Mouse (Mus musculus) MEL (cell line): ENCODE results near the gene Anks1.

Experiments
- CTCF ChIP-seq, 3 experiments: IDR thresholded peaks in 2 of 3; conservative IDR thresholded peaks in 1 of 3; 2 replicates each; pipeline ENCODE4 v1.5.1; 2011 to 2012; ENCODE audit warnings: low read length in 3 of 3, low read depth in 2 of 3, mild to moderate bottlenecking in 2 of 3, improper control_type of control experiment in 1 of 3, inconsistent platforms in 1 of 3, mixed read lengths in 1 of 3, moderate library complexity in 1 of 3; ENCODE audit not compliant: control insufficient read depth in 1 of 3, insufficient read depth in 1 of 3, poor library complexity in 1 of 3, severe bottlenecking in 1 of 3
- E2F4 ChIP-seq: IDR thresholded peaks from 2 replicates; pipeline ENCODE4 v1.6.1; 2011; ENCODE audit warnings: low read depth, low read length, improper control_type of control experiment, borderline replicate concordance
- EP300 ChIP-seq, 2 experiments: IDR thresholded peaks; 2 replicates each; pipeline ENCODE4 v1.6.1; 2011; ENCODE audit warnings: improper control_type of control experiment in 2 of 2, low read length in 2 of 2, low read depth in 1 of 2, mild to moderate bottlenecking in 1 of 2
- MAFK ChIP-seq: IDR thresholded peaks from 2 replicates; pipeline ENCODE4 v1.6.1; 2011; ENCODE audit warnings: low read depth, mild to moderate bottlenecking, low read length, improper control_type of control experiment, borderline replicate concordance
- POLR2A ChIP-seq, 2 experiments: IDR thresholded peaks; 2 replicates each; pipeline ENCODE4 v1.6.1; 2011 to 2012; ENCODE audit warnings: low read length in 2 of 2, mild to moderate bottlenecking in 2 of 2, control low read depth in 1 of 2, improper control_type of control experiment in 1 of 2, low read depth in 1 of 2, moderate library complexity in 1 of 2; ENCODE audit not compliant: control insufficient read depth in 1 of 2, insufficient read depth in 1 of 2, poor library complexity in 1 of 2
- RCOR1 ChIP-seq: IDR thresholded peaks from 2 replicates; pipeline ENCODE4 v1.6.1; 2012; ENCODE audit warnings: low read depth, mild to moderate bottlenecking, inconsistent platforms, low read length, improper control_type of control experiment
- UBTF ChIP-seq: IDR thresholded peaks from 2 replicates; pipeline ENCODE4 v1.6.1; 2012; ENCODE audit warnings: low read depth, mild to moderate bottlenecking, inconsistent platforms, low read length, improper control_type of control experiment, moderate library complexity, borderline replicate concordance; ENCODE audit not compliant: insufficient read depth
- ZNF384 ChIP-seq: IDR thresholded peaks from 2 replicates; pipeline ENCODE4 v1.6.1; 2012; ENCODE audit warnings: low read depth, mild to moderate bottlenecking, inconsistent platforms, low read length, improper control_type of control experiment

GRCm38 (mm10) chr17:27935091-27935490 is 26.0 kb downstream of the Anks1 start:
- TF ChIP-seq ZNF384, result no peak
- TF ChIP-seq CTCF (IDR thresholded peaks at IDR 0.05 in 2 of 3, conservative IDR thresholded peaks at IDR 0.05 in 1 of 3; ENCODE audit: control insufficient read depth in 1 of 3, insufficient read depth in 1 of 3, low read depth in 2 of 3, low read length in 3 of 3, poor library complexity in 1 of 3, severe bottlenecking in 1 of 3), result no peak
- no peak for TF ChIP-seq POLR2A (IDR thresholded peaks at IDR 0.05; ENCODE audit: control insufficient read depth in 1 of 2, insufficient read depth in 1 of 2, low read depth in 1 of 2, low read length in 2 of 2, poor library complexity in 1 of 2)
- no peak for TF ChIP-seq RCOR1
- TF ChIP-seq MAFK, result no peak
- no peak for TF ChIP-seq EP300 (IDR thresholded peaks at IDR 0.05; ENCODE audit: low read depth in 1 of 2, low read length in 2 of 2)
- no peak for TF ChIP-seq E2F4
- TF ChIP-seq UBTF, result no peak
